Mouse (Mus musculus): ENCODE measurements at regions not wholly inside any gene's neighbourhood (a gene's known extent, or its start where the extent isn't known, plus 50 kb on each side); places are given as distances from the start of the nearest gene placed in this dataset.

GRCm38 (mm10) chr10:68673102-68673872 is 50.2 kb upstream of the Tmem26 start:
- Histone ChIP-seq H3K27me3 (ENCODE audit: insufficient read depth, poor library complexity, severe bottlenecking) (no peaks in the 10 kb centered on the region), H3K27ac (no peak overlapping the region), H3K4me1 (peaks cover 6% of the 10 kb centered on the region; the same call in 1 of the 2 replicates), H3K36me3 (no peaks in the 10 kb centered on the region), H3K9me3 (no peaks in the 10 kb centered on the region), H3K4me3 (no peak overlapping the region)
- WGBS = 70% methylated on average over 9 of the region's 9 CpGs
- no peak for DNase-seq (ENCODE audit: low spot score)

Data from heart, embryonic 10.5 days (tissue).